Mouse (Mus musculus) layer of hippocampus, postnatal 10 days (tissue): ENCODE data around the gene Notum. TPM values are rescaled to one million over a fixed set of nuclear protein-coding genes. Genes with fewer than 3 reads are reported as not detected.

Experiments
- DNase-seq, 2 experiments: peaks; one replicate each; pipeline ENCODE4 v3.0.0; 2021; ENCODE audit warnings: low spot score in 2 of 2
- total RNA-seq, 2 experiments: library from RNA; stranded (reverse); gene quantifications; 2 replicates each; pipeline ENCODE4 v1.2.3; 2021

Gene Notum
- total RNA-seq, 2 experiments from 2014 or later = 5.8 to 7.4 TPM

DNA sequence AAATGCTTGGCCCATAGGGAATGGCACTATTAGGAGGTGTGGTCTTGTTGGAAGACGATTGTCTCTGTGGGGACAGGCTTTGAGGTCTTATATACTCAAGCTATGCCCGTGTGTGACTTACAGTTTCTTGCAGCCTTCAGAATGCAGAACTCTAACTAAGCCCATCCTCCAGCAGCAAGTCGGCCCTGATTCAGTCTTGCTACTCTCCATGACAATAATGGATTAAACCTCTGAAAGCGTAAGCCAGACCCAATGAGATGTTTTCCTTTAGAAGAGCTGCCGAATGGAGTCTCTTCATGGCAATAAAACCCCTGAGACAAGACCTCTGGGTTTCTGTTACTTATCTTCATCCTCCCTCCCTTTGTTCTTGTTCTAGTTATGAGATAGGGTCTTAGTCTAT lies 26.2 kb downstream of the Notum start:
- no peak for DNase-seq

DNA sequence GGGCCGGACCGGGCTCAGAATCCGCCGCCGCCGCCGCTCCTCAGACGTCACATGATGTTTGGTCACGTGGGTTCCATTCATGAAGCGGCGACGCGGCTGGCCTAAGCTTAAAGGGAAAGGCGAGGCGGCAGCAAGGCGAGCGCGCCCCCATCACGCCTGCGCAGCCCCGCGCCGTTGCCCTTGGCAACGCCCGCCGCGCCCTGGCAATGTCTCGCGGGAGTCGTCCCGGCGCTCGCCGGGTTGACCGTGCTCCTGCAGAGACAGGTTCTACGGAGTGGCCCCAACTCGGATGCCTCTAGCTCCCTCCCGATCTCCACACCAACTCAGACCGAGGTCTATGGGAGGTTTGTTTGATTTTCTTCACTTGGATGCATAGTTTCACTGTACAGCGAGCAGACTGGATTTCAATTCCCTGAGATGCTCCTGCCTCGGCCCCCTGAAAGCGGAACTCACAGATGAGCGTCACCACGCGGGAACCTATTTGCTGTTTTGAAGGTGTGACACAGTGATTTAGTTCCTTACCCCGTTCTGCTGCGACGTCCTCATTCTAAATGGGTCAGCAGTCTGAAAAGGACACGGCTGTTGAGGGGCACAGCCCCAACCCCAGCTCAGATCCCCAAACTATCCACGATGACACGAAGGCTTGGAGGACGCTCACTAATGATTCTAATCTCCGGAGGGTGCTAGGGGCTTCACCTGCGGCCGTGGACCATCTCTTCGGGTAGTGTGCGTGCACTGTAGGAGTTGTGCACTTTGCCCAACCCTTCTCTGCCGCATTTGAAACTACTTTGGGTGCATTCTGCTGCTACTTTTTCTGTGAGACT lies 27.2 kb downstream of the Notum start, which contains the start of gene Mafg:
TSS of gene Mafg (minus strand) at position 81 of the 824 bp plus-strand sequence.
- peak; percentile 89 to 93 for DNase-seq

- peak; percentile 62 to 71 for DNase-seq
Observed at GRCm38 (mm10) chr11:120632559-120633519, 28.1 kb downstream of the Notum start.

DNA sequence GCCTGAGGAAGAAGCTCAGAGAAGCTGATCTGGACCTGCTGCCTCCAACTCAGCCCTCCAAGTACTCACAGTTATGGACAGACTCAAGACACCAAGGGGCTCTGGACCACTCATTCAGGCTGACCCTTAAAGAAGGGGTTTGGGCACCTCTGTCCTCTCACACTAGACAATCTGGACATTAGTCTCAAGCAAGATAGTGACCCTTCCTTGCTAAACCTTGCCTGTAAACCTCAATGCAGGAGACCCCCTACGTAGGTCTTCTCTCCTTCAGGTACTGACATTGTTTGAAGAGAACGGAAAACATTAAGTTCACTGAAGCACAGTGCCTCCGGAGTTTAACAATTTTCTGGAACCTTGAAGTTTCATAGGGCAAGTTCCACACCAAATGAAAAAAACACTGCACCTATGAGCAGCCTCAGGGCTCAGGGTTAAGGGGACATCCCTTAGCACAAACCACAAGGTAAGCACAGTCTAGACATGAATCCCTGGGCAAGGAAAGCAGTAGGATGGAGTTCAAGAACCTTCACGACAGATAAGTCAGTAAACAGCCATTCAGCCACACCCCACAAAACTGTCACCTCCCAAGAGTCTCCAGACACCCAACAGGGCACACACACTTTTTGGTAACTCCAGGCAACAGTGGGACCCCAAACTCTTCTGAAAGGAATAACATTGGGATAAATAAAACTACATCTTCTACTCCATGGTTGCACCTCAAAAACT lies 29.1 kb downstream of the Notum start:
- no peak for DNase-seq

- no peak for DNase-seq
Observed at GRCm38 (mm10) chr11:120630881-120631725, 29.9 kb downstream of the Notum start.

DNA sequence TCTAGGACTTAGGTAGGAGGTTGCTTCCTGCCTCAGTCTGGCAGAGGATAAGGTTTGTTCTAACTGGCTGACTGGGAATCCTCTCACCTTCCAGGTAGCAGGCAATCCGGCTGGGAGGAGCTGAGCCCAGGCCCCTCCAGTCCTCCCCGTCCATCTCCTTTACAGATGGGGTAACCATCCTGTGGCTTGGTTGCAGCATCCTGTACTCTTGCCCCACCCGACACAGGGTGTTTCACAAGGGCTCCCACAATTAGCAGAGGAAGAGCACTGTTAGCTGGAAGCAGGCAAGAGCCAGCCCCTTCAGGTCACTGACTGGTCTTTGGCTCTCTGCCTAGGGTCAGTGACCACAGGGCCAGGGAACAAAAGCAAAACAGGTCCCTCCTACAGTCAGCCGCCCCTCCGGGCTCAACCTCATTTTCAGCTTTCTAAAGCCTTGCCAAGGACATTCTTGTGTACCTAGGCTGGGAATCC lies 30.5 kb downstream of the Notum start:
- DNase-seq = no peak

GRCm38 (mm10) chr11:120629911-120630310 lies 31.1 kb downstream of the Notum start:
- DNase-seq = peak in 1 of 2 experiments; percentile 34

- DNase-seq = no peak
Observed at GRCm38 (mm10) chr11:120629341-120629730, 31.6 kb downstream of the Notum start.

DNA sequence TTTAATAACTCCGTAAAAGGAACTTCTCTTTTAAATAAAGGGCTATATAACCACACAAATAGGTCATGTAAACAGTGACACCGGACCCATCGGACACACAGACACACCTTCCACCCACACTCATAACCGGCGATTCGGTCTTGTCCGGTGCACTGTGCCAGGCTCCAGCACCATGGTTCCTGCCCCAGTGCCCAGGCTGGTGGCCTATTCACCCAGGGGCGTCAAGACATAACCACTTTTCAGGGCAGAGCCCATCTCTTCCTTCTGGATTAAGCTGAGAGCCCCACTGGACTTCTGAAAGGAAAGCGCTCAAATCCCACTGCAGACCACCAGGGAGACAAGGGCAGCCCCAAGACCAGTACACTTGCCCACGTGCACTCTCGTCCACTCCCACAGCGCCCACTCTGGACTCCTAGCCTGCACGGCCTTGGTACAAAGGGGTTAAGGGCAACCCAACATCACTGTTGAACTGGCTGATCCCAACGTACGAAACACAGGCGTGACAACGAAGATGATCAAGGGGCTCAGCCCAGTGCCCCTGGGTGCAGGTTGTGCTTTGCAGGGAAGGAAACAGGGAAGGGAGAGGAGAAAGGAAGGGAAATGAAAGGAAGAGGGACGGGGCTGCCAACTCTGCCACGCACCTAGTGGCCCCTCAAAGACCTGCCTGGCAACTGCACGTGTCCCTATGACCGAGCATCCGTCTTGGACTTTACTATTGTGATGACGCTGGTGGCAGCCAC lies 32.2 kb downstream of the Notum start:
- DNase-seq = peak in 1 of 2 experiments; percentile 8

DNA sequence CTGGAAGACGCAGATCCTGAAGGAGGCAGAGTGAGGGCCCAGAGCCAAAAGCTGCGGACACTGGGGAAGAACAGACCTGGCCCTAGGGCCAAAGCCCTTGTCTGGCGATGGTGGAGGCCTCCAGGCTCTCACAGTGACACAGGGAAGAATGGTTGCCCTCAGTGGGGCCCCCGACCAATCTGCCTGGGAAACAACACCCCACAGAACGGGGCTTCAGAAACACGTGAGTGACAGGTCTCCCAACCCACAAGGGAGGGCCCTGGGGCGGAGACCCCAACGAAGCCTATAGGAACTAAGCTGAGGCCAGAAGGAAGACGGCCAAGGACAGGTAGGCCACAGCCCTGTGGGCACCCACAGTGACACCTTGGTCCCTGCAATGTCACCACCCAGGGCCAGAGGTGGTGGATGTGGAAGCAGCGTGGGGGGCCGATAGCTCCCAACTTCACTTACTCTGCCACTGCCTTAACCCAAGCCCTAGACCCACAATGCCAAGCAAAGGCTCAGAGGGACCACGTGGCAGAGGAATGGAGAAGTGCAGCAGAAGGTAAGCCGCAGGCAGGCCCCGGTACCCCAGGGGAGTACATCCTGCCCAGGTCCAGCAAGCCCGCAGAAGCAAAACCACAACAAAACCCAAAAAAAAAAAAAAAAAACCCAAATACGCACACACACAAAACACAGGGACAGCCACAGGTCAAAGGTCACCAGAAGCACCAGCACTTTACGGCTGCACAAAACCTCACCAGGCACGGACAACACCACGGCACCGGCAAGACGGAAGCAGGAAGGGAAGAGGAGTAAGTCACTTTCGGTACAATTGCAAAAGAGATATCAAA lies 33.3 kb downstream of the Notum start:
- peak in 1 of 2 experiments; percentile 10 for DNase-seq

DNA sequence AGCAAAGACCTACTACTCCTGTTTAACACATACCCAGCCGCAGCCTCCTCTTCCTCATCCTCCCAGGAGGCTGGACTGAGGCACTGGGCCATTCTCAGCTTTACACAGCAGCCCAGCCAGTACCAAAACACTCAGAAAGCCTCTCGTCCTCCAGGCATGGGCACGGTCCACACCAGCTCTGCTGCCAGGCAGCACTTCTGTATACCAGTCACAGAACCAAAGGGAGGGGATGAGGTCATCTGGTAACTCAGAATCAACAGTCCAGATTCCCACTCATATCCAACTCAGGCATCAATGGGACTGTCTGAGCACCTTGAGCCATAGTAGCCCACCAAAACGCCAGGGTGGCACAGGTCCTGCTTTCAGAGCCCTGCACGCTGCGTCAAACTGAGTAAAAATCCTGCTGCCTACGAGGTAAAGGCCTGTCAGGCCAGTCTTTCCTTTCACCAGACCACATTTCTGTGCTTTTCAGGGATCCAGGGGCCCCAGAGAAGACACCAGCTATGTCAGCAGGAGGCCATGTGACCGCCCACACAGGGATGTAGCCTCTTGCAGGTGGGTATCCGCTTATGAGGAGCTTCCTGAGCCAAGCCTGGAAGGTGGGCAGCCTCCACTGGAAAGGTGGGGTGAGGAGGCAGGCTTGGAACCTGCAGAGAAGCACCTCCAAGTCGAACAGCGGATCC lies 34.0 kb downstream of the Notum start:
- peak in 1 of 2 experiments; percentile 13 for DNase-seq

GRCm38 (mm10) chr11:120625152-120625775 lies 35.7 kb downstream of the Notum start, which contains the start of gene Sirt7:
Gene Sirt7 (minus strand): TSS chr11:120625240.
- DNase-seq = no peak

DNA sequence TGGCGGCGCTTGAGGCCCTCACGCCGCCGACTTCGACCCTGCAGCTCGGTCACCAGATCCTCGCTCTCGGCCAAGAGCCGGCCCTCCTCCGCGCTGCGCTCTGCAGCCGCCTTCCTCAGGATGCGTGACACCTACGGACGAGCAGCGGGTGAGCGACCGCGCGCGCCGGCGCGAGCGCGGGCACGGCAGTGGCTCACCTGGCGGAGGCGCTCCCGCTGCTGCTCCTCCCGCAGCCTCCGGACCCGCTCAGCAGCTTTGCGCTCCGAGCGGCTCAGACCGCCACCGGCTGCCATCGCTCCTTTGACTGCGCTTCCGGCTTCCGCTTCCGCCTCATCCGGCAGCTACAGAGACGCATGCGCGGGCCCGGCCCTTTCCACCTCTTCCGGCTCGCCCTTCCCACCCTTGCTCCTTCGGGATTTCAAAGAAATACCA lies 36.3 kb downstream of the Notum start:
- DNase-seq = peak; percentile 76 to 84

DNA sequence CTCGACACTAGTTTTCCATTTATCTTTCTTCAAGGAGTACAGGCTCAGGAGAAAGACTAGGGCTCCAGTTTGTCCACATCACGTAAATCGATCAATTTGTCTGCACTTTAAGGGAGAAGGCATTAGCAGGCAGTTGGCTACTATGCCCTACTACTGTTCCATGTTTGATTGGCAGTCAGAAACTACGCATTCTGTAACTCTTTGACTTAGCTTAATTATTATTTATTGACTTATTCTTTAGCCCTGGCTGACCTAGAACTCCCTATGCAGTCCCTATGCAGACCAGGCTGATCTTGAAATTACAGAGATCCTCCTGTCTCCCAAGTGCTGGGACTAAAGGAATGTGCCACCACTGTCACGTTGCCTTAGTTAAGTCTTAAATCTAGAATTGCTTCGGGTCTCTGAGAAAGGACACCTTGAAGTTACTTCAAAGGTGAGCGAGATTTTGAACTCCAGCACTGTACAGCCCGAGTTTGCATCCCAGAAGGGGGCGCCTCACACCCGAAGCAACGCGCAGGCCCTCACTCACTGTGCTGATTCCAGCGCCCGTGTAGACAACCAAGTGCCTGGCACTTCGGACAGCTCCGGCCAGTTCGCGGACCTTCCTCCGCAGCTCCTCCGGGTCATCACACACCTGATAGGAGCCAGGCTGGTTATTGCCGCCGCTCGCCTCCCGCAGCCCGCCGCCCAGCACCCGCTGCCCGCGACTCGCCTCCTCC lies 36.9 kb downstream of the Notum start:
- peak; percentile 67 to 76 for DNase-seq

- DNase-seq = no peak
Observed at GRCm38 (mm10) chr11:120622805-120623204, 38.2 kb downstream of the Notum start.

DNA sequence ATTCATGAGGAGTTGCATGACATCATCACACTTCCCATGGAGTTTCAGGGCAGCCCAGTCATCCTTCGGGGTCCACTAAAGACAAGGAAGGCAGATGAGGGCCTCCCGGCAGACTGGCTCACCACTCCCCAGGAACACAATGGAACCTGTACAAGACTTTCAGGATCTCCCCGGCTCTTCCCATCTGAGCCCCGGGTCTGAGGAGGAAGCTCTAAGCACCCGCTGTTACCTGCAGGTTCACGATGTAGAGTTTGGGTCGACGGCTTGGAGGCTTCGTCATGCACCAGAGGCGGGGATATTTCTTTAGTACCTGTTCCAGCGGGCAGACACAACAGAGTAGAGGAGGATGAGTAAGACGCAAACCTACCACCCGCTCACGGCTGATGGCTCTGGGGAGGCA lies 40.8 kb downstream of the Notum start:
- DNase-seq = no peak
